In genomic region chr16:78631797-78632196, GRCm38 (mm10) we compare ENCODE assay signal across 22 mouse cellular contexts.
"Had no signal": no experiment of that assay in that cellular context is flagged by ENCODE, and none has a peak within 500 bp of the region (broad histone marks: within the 10 kb centered on the region; RNA-seq: fewer than 3 reads in every experiment).

No protein-coding gene starts in this region.

- H3K4me2 ChIP-seq: hindbrain, embryonic 14.5 days; midbrain, embryonic 13.5 days; neural tube, embryonic 13.5 days; stomach, embryonic 15.5 days had no signal

- H3K27me3 ChIP-seq: neural tube, embryonic 13.5 days; stomach, embryonic 15.5 days had no signal

- H3K4me3 ChIP-seq: layer of hippocampus, adult 2 months; left cerebral cortex, adult 2 months; megakaryocyte, embryonic 14.5 days; midbrain, embryonic 10.5 days; midbrain, embryonic 13.5 days; myocyte; neural tube, embryonic 13.5 days; stomach, embryonic 15.5 days had no signal

- ATAC-seq: hindbrain, postnatal 0 days; inflammation-experienced regulatory T-cells, adult 6 months; intestine, embryonic 16.5 days; midbrain, embryonic 13.5 days; midbrain, embryonic 16.5 days had no signal

- DNase-seq: kidney, adult 18-20 months; kidney, adult 9 months; kidney, postnatal 25 days; layer of hippocampus, postnatal 36 days; retina, postnatal 1 day; right cerebral cortex, postnatal 25 days; spleen, adult 18-20 months; thymus, postnatal 25 days had no signal

- H3K36me3 ChIP-seq: midbrain, embryonic 10.5 days; midbrain, embryonic 13.5 days; neural tube, embryonic 13.5 days; stomach, embryonic 15.5 days had no signal

- H3K27ac ChIP-seq: hindbrain, embryonic 14.5 days; hindbrain, postnatal 0 days; layer of hippocampus, adult 2 months; left cerebral cortex, adult 2 months; liver, embryonic 14.5 days; midbrain, embryonic 10.5 days; midbrain, embryonic 13.5 days; neural tube, embryonic 13.5 days; stomach, embryonic 15.5 days had no signal

- H3K9ac ChIP-seq: hindbrain, embryonic 14.5 days; liver, embryonic 14.5 days; midbrain, embryonic 13.5 days; neural tube, embryonic 13.5 days; stomach, embryonic 15.5 days had no signal

- H3K4me1 ChIP-seq: megakaryocyte, embryonic 14.5 days; midbrain, embryonic 10.5 days; midbrain, embryonic 13.5 days; neural tube, embryonic 13.5 days; stomach, embryonic 15.5 days had no signal

- H3K9me3 ChIP-seq: midbrain, embryonic 10.5 days; midbrain, embryonic 13.5 days; neural tube, embryonic 13.5 days; stomach, embryonic 15.5 days had no signal
